Mouse (Mus musculus) midbrain, embryonic 15.5 days (tissue): Measurements from ENCODE around the gene Klk8. TPM values are rescaled to one million over a fixed set of nuclear protein-coding genes. Genes with fewer than 3 reads are reported as not detected.

ENCODE experiments used
- ATAC-seq: fragments of 200-750 bp; cut with Nextera tagmentation; replicated peaks from 2 replicates; pipeline ENCODE4 v1.8.0; 2017; ENCODE audit warnings: moderate TSS enrichment
- H3K27ac ChIP-seq: fragments of 300-500 bp; sonication (generic); 2 replicates; pipeline ENCODE4 v1.5.1; 2015; ENCODE audit warnings: mild to moderate bottlenecking, inconsistent platforms
- H3K27me3 ChIP-seq: fragments of 300-500 bp; sonication (generic); replicated peaks from 2 replicates; pipeline ENCODE4 v1.6.1; 2015; ENCODE audit warnings: inconsistent platforms
- H3K36me3 ChIP-seq: fragments of 300-500 bp; sonication (generic); replicated peaks from 2 replicates; pipeline ENCODE4 v1.6.1; 2015; ENCODE audit warnings: inconsistent platforms
- H3K4me1 ChIP-seq: fragments of 300-500 bp; sonication (generic); 2 replicates; pipeline ENCODE4 v1.6.1; 2015; ENCODE audit warnings: inconsistent platforms
- H3K4me2 ChIP-seq: fragments of 300-500 bp; sonication (generic); 2 replicates; pipeline ENCODE4 v1.6.1; 2015; ENCODE audit warnings: inconsistent platforms, mild to moderate bottlenecking, moderate library complexity
- H3K4me3 ChIP-seq: fragments of 300-500 bp; sonication (generic); 2 replicates; pipeline ENCODE4 v1.5.1; 2015; ENCODE audit warnings: mild to moderate bottlenecking, inconsistent platforms
- H3K9ac ChIP-seq: fragments of 300-500 bp; sonication (generic); 2 replicates; pipeline ENCODE4 v1.6.1; 2015; ENCODE audit warnings: mild to moderate bottlenecking, inconsistent platforms
- H3K9me3 ChIP-seq: fragments of 300-500 bp; sonication (generic); 2 replicates; pipeline ENCODE4 v1.6.1; 2016; ENCODE audit warnings: inconsistent platforms
- WGBS: fragments of 180-500 bp; shearing (Covaris S2); methylation state at CpG from one replicate; pipeline ENCODE4 v1.1.7; 2015; ENCODE audit warnings: mixed read lengths; 5-methylcytosine and 5-hydroxymethylcytosine counted together
- polyA plus RNA-seq: library from polyadenylated mRNA; unstranded; fragments of >200 nt; fragmentation: Nextera tagmentation; extraction: Ambion mirVana; gene quantifications from 2 replicates; pipeline ENCODE4 v1.2.1, GENCODE M21; 2015

Gene Klk8
- polyA plus RNA-seq, 1 experiment from 2014 or later = 10.0 TPM

- Histone ChIP-seq H3K9me3 (no peaks in the 10 kb centered on the region), H3K9ac (peak overlapping the region; percentile 20; the same call in 1 of the 2 replicates), H3K4me3 (peak overlapping the region; percentile 45), H3K27ac (no peak overlapping the region), H3K4me2 (peak overlapping the region; percentile 74), H3K27me3 (peaks cover 28% of the 10 kb centered on the region), H3K4me1 (peaks cover 21% of the 10 kb centered on the region), H3K36me3 (no peaks in the 10 kb centered on the region)
- WGBS = 41% methylated on average over 13 of the region's 13 CpGs
- ATAC-seq = peak; percentile 50
Observed at GRCm38 (mm10) chr7:43797844-43798462, 576 bp downstream of the Klk8 start.

- H3K4me2 ChIP-seq = no peak overlapping the region
- no peaks in the 10 kb centered on the region for H3K9me3 ChIP-seq
- no peak overlapping the region for H3K9ac ChIP-seq
- H3K4me1 ChIP-seq = peaks cover 21% of the 10 kb centered on the region
- H3K27me3 ChIP-seq = peaks cover 28% of the 10 kb centered on the region
- WGBS = 72% methylated on average over 7 of the region's 7 CpGs
- H3K27ac ChIP-seq = no peak overlapping the region
- no peak for ATAC-seq
- H3K36me3 ChIP-seq = no peaks in the 10 kb centered on the region
- no peak overlapping the region for H3K4me3 ChIP-seq
Observed at GRCm38 (mm10) chr7:43799876-43800275, 2.5 kb downstream of the Klk8 start.

GRCm38 (mm10) chr7:43810994-43811393 is 13.6 kb downstream of the Klk8 start, which contains the start of gene Klk7:
Gene Klk7, plus strand, starts transcription at chr7:43811294.
- no peaks in the 10 kb centered on the region for H3K4me1 ChIP-seq
- no peaks in the 10 kb centered on the region for H3K9me3 ChIP-seq
- H3K27me3 ChIP-seq = no peaks in the 10 kb centered on the region
- H3K4me2 ChIP-seq = no peak within 1 kb of the TSS
- 56% methylated on average over 5 of the region's 5 CpGs for WGBS
- H3K27ac ChIP-seq = no peak within 1 kb of the TSS
- H3K4me3 ChIP-seq = no peak within 1 kb of the TSS
- no peak for ATAC-seq
- no peak within 1 kb of the TSS for H3K9ac ChIP-seq
- H3K36me3 ChIP-seq = no peaks in the 10 kb centered on the region

- no peaks in the 10 kb centered on the region for H3K9me3 ChIP-seq
- H3K9ac ChIP-seq = no peak overlapping the region
- H3K27ac ChIP-seq = no peak overlapping the region
- no peak overlapping the region for H3K4me3 ChIP-seq
- H3K4me2 ChIP-seq = no peak overlapping the region
- no peaks in the 10 kb centered on the region for H3K36me3 ChIP-seq
- H3K27me3 ChIP-seq = no peaks in the 10 kb centered on the region
- no peaks in the 10 kb centered on the region for H3K4me1 ChIP-seq
- ATAC-seq = no peak
- 91% methylated on average over 7 of the region's 7 CpGs for WGBS
Observed at GRCm38 (mm10) chr7:43815211-43815610, 17.8 kb downstream of the Klk8 start.

GRCm38 (mm10) chr7:43816746-43817145 is 19.4 kb downstream of the Klk8 start:
- no peak for ATAC-seq
- Histone ChIP-seq H3K4me2 (no peak overlapping the region), H3K9ac (no peak overlapping the region), H3K27ac (no peak overlapping the region), H3K4me1 (no peaks in the 10 kb centered on the region), H3K27me3 (no peaks in the 10 kb centered on the region), H3K9me3 (no peaks in the 10 kb centered on the region), H3K4me3 (no peak overlapping the region), H3K36me3 (no peaks in the 10 kb centered on the region)

GRCm38 (mm10) chr7:43821581-43821980 is 24.2 kb downstream of the Klk8 start:
- no peaks in the 10 kb centered on the region for H3K9me3 ChIP-seq
- H3K9ac ChIP-seq = no peak overlapping the region
- no peaks in the 10 kb centered on the region for H3K4me1 ChIP-seq
- H3K27me3 ChIP-seq = no peaks in the 10 kb centered on the region
- no peak overlapping the region for H3K4me3 ChIP-seq
- no peaks in the 10 kb centered on the region for H3K36me3 ChIP-seq
- H3K4me2 ChIP-seq = no peak overlapping the region
- H3K27ac ChIP-seq = no peak overlapping the region
- no peak for ATAC-seq
- WGBS = 95% methylated on average over 7 of the region's 7 CpGs

GRCm38 (mm10) chr7:43824199-43824598 is 26.8 kb downstream of the Klk8 start, which contains the start of gene Klk6:
Gene Klk6, plus strand, starts transcription at chr7:43824499.
- 76% methylated on average over 10 of the region's 10 CpGs for whole genome bisulfite sequencing

GRCm38 (mm10) chr7:43826056-43826455 is 28.7 kb downstream of the Klk8 start:
- Histone ChIP-seq H3K9me3 (no peaks in the 10 kb centered on the region), H3K27me3 (no peaks in the 10 kb centered on the region), H3K4me3 (no peak overlapping the region), H3K27ac (no peak overlapping the region), H3K4me1 (no peaks in the 10 kb centered on the region), H3K36me3 (no peaks in the 10 kb centered on the region), H3K4me2 (no peak overlapping the region), H3K9ac (no peak overlapping the region)
- WGBS = 90% methylated on average over 5 of the region's 5 CpGs
- no peak for ATAC-seq

More at GRCm38 (mm10) chr7:43824199-43824598, 26.8 kb downstream of the Klk8 start, which contains the start of gene Klk6:
- no peak for ATAC-seq
- Histone ChIP-seq H3K27ac (no peak within 1 kb of the TSS), H3K4me3 (no peak within 1 kb of the TSS), H3K27me3 (no peaks in the 10 kb centered on the region), H3K9ac (no peak within 1 kb of the TSS), H3K9me3 (no peaks in the 10 kb centered on the region), H3K4me2 (no peak within 1 kb of the TSS), H3K4me1 (no peaks in the 10 kb centered on the region), H3K36me3 (no peaks in the 10 kb centered on the region)

- Histone ChIP-seq H3K27me3 (no peaks in the 10 kb centered on the region), H3K4me3 (no peak overlapping the region), H3K9me3 (no peaks in the 10 kb centered on the region), H3K27ac (no peak overlapping the region), H3K9ac (no peak overlapping the region), H3K4me2 (no peak overlapping the region), H3K4me1 (no peaks in the 10 kb centered on the region), H3K36me3 (no peaks in the 10 kb centered on the region)
- WGBS = 91% methylated on average over 4 of the region's 4 CpGs
- ATAC-seq = no peak
Observed at GRCm38 (mm10) chr7:43827706-43828105, 30.3 kb downstream of the Klk8 start.

- no peak overlapping the region for H3K27ac ChIP-seq
- H3K36me3 ChIP-seq = no peaks in the 10 kb centered on the region
- no peak overlapping the region for H3K4me2 ChIP-seq
- no peaks in the 10 kb centered on the region for H3K4me1 ChIP-seq
- no peak for ATAC-seq
- H3K4me3 ChIP-seq = no peak overlapping the region
- 95% methylated on average over 8 of the region's 8 CpGs for WGBS
- H3K9me3 ChIP-seq = no peaks in the 10 kb centered on the region
- H3K27me3 ChIP-seq = no peaks in the 10 kb centered on the region
- no peak overlapping the region for H3K9ac ChIP-seq
Observed at GRCm38 (mm10) chr7:43829006-43829405, 31.6 kb downstream of the Klk8 start.

- H3K9me3 ChIP-seq = no peaks in the 10 kb centered on the region
- no peaks in the 10 kb centered on the region for H3K36me3 ChIP-seq
- ATAC-seq = no peak
- no peak within 1 kb of the TSS for H3K9ac ChIP-seq
- no peak within 1 kb of the TSS for H3K27ac ChIP-seq
- WGBS = 52% methylated on average over 3 of the region's 3 CpGs
- H3K4me2 ChIP-seq = no peak within 1 kb of the TSS
- no peak within 1 kb of the TSS for H3K4me3 ChIP-seq
- H3K4me1 ChIP-seq = no peaks in the 10 kb centered on the region
- H3K27me3 ChIP-seq = no peaks in the 10 kb centered on the region
Observed at GRCm38 (mm10) chr7:43841701-43842100, 44.3 kb downstream of the Klk8 start, which contains the start of gene Klk5. Gene Klk5, plus strand, starts transcription at chr7:43841971.

- no peak for ATAC-seq
- H3K9me3 ChIP-seq = no peaks in the 10 kb centered on the region
- H3K4me3 ChIP-seq = no peak overlapping the region
- no peaks in the 10 kb centered on the region for H3K4me1 ChIP-seq
- H3K27ac ChIP-seq = no peak overlapping the region
- WGBS = 88% methylated on average over 4 of the region's 4 CpGs
- no peaks in the 10 kb centered on the region for H3K36me3 ChIP-seq
- H3K27me3 ChIP-seq = no peaks in the 10 kb centered on the region
- no peak overlapping the region for H3K4me2 ChIP-seq
- no peak overlapping the region for H3K9ac ChIP-seq
Observed at GRCm38 (mm10) chr7:43843801-43844200, 46.4 kb downstream of the Klk8 start.

- H3K27me3 ChIP-seq = no peaks in the 10 kb centered on the region
- 94% methylated on average over 6 of the region's 6 CpGs for WGBS
- ATAC-seq = no peak
- no peaks in the 10 kb centered on the region for H3K36me3 ChIP-seq
- H3K4me3 ChIP-seq = no peak overlapping the region
- H3K9ac ChIP-seq = no peak overlapping the region
- no peaks in the 10 kb centered on the region for H3K9me3 ChIP-seq
- no peaks in the 10 kb centered on the region for H3K4me1 ChIP-seq
- no peak overlapping the region for H3K27ac ChIP-seq
- H3K4me2 ChIP-seq = no peak overlapping the region
Observed at GRCm38 (mm10) chr7:43851616-43852015, 54.2 kb downstream of the Klk8 start.
